Mouse (Mus musculus) NIH3T3 (cell line): Measurements from ENCODE around the gene Itgb6.

Experiments used
- DNase-seq: peaks from one replicate; pipeline ENCODE4 v3.0.0-alpha.2; 2012; ENCODE audit warnings: low read depth

The Itgb6 gene

GRCm38 (mm10) chr2:60614758-60615157 is 107.7 kb downstream of the Itgb6 start:
- DNase-seq, result no peak

- peak; percentile 58 for DNase-seq
These were observed 108.6 kb downstream of the Itgb6 start for GRCm38 (mm10) chr2:60613857-60614228.

- no peak for DNase-seq
These were observed 109.3 kb downstream of the Itgb6 start for GRCm38 (mm10) chr2:60612906-60613856.

- no peak for DNase-seq
These were observed 110.8 kb downstream of the Itgb6 start for GRCm38 (mm10) chr2:60611622-60612021.

- DNase-seq, result peak; percentile 32
These were observed 112.8 kb downstream of the Itgb6 start for GRCm38 (mm10) chr2:60609436-60610199.

GRCm38 (mm10) chr2:60607980-60608379 is 114.5 kb downstream of the Itgb6 start:
- DNase-seq, result peak; percentile 64

GRCm38 (mm10) chr2:60601326-60601725 is 121.1 kb downstream of the Itgb6 start:
- DNase-seq, result no peak

GRCm38 (mm10) chr2:60600863-60601262 is 121.6 kb downstream of the Itgb6 start:
- peak; percentile 13 for DNase-seq

- peak; percentile 33 for DNase-seq
These were observed 139.0 kb downstream of the Itgb6 start for GRCm38 (mm10) chr2:60583416-60583815.

GRCm38 (mm10) chr2:60554561-60554960 is 167.9 kb downstream of the Itgb6 start:
- no peak for DNase-seq

GRCm38 (mm10) chr2:60552902-60553682 is 169.4 kb downstream of the Itgb6 start, which contains the start of gene Pla2r1:
Pla2r1 (minus strand) TSS chr2:60553308.
- peak; percentile 76 for DNase-seq

- peak; percentile 17 for DNase-seq
These were observed 170.1 kb downstream of the Itgb6 start for GRCm38 (mm10) chr2:60552177-60552901.

GRCm38 (mm10) chr2:60551673-60552072 is 170.8 kb downstream of the Itgb6 start:
- DNase-seq, result no peak

GRCm38 (mm10) chr2:60550521-60550920 is 171.9 kb downstream of the Itgb6 start:
- peak; percentile 17 for DNase-seq

- peak; percentile 57 for DNase-seq
These were observed 172.6 kb downstream of the Itgb6 start for GRCm38 (mm10) chr2:60549851-60550250.
